Mouse (Mus musculus): ENCODE measurements around the gene Cog8. TPM values are rescaled to one million over a fixed set of nuclear protein-coding genes. Genes with fewer than 3 reads are reported as not detected.

The Cog8 gene
- polyA plus RNA-seq (2012; rRNA removed) = 57.7 and 63.3 TPM in 2 replicates

- TF ChIP-seq CTCF (IDR thresholded peaks at IDR 0.05; ENCODE audit: borderline replicate concordance, extremely low read depth, insufficient read depth, insufficient read length) (no peak), POLR2A (IDR thresholded peaks at IDR 0.05; ENCODE audit: borderline replicate concordance, extremely low read depth, insufficient read depth, insufficient read length, poor library complexity, severe bottlenecking) (peak; percentile 55; the same call in 1 of the 2 replicates)
- peak; percentile 100 for DNase-seq (ENCODE audit: low read depth)
Observed at GRCm38 (mm10) chr8:107056076-107056972, at the start of gene Cog8, which contains the start of gene Nip7. TSS of gene Cog8 (minus strand) at chr8:107056689. TSS of gene Nip7 (plus strand) at chr8:107056877.

DNA sequence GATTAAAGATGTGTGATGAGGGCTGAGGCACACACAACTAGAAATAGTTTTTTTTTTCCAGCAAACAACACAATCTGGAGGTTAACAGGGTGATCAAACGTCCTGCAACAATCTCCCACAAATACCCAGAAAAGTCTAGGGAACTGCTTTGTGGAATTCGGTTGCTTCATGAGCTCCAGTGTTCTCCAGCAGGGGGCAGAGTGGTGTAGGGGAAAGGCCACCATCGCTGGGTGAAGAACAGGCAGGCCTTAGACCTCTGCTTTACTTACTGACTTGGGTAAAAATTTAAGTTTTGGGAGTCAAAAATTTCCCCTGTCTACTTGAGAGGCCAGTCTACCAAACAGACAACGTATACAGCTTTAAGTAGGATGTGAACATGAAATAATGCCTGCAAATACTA, 48.1 kb upstream of the Cog8 start:
- TF ChIP-seq CTCF (IDR thresholded peaks at IDR 0.05; ENCODE audit: borderline replicate concordance, extremely low read depth, insufficient read depth, insufficient read length) = peak; percentile 92
- TF ChIP-seq POLR2A (IDR thresholded peaks at IDR 0.05; ENCODE audit: borderline replicate concordance, extremely low read depth, insufficient read depth, insufficient read length, poor library complexity, severe bottlenecking) = no peak
- peak; percentile 74 for DNase-seq (ENCODE audit: low read depth)

GRCm38 (mm10) chr8:107100635-107101034, 44.1 kb upstream of the Cog8 start:
- no peak for TF ChIP-seq POLR2A (IDR thresholded peaks at IDR 0.05; ENCODE audit: borderline replicate concordance, extremely low read depth, insufficient read depth, insufficient read length, poor library complexity, severe bottlenecking)
- TF ChIP-seq CTCF (IDR thresholded peaks at IDR 0.05; ENCODE audit: borderline replicate concordance, extremely low read depth, insufficient read depth, insufficient read length) = no peak
- DNase-seq (ENCODE audit: low read depth) = no peak

- TF ChIP-seq POLR2A (IDR thresholded peaks at IDR 0.05; ENCODE audit: borderline replicate concordance, extremely low read depth, insufficient read depth, insufficient read length, poor library complexity, severe bottlenecking) = peak; percentile 63; the same call in 1 of the 2 replicates
- no peak for TF ChIP-seq CTCF (IDR thresholded peaks at IDR 0.05; ENCODE audit: borderline replicate concordance, extremely low read depth, insufficient read depth, insufficient read length)
- peak; percentile 98 for DNase-seq (ENCODE audit: low read depth)
Observed at GRCm38 (mm10) chr8:107096366-107097036, 40.0 kb upstream of the Cog8 start, which contains the start of gene Terf2. TSS of gene Terf2 (minus strand) at chr8:107096547.

GRCm38 (mm10) chr8:107095717-107096365, 39.4 kb upstream of the Cog8 start:
- TF ChIP-seq POLR2A (IDR thresholded peaks at IDR 0.05; ENCODE audit: borderline replicate concordance, extremely low read depth, insufficient read depth, insufficient read length, poor library complexity, severe bottlenecking) = no peak
- TF ChIP-seq CTCF (IDR thresholded peaks at IDR 0.05; ENCODE audit: borderline replicate concordance, extremely low read depth, insufficient read depth, insufficient read length) = no peak
- peak; percentile 53 for DNase-seq (ENCODE audit: low read depth)

DNA sequence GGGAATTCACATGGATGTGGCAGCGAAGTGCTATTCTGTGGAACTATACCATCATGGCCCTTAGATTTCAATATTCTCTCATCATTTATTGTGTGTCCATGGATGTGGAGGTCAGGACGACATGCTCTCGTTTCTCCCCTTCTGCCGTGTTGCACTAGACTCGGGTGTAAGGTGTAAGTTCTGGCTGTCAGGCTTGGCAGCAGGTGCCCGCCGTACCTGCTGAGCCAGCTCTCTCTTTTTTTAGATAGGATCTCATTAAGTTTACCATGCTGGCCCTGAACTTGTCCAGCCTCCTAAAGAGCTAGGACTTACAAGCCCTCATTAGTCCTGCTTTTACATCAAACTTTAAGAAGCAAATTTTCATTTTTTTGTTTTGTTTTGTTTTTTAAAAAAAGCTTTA, 34.0 kb upstream of the Cog8 start:
- no peak for DNase-seq (ENCODE audit: low read depth)
- no peak for TF ChIP-seq POLR2A (IDR thresholded peaks at IDR 0.05; ENCODE audit: borderline replicate concordance, extremely low read depth, insufficient read depth, insufficient read length, poor library complexity, severe bottlenecking)
- TF ChIP-seq CTCF (IDR thresholded peaks at IDR 0.05; ENCODE audit: borderline replicate concordance, extremely low read depth, insufficient read depth, insufficient read length) = no peak

DNA sequence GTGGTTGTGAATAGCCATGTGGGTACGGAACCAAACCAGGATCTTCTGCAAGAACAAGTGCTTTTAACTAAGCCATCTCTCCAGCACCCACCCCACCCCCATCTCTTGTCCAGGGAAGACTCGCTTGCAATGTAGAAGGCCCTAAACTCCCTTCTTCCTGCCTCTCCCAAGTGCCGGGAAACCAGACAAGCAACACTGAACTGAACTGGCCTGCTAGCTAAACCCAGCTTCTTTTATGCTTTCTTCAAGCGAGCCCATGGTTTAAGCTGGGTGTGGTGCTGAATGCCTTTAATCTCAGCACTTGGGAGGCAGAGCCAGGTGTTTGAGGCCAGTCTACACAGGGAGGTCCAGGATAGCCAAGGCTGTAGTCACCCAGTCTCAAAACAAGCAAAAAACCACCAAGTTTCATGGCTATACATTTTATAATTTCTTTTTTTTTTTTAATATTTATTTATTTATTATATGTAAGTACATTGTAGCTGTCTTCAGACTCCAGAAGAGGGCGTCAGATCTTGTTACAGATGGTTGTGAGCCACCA, 32.1 kb upstream of the Cog8 start:
- TF ChIP-seq POLR2A (IDR thresholded peaks at IDR 0.05; ENCODE audit: borderline replicate concordance, extremely low read depth, insufficient read depth, insufficient read length, poor library complexity, severe bottlenecking) = no peak
- no peak for TF ChIP-seq CTCF (IDR thresholded peaks at IDR 0.05; ENCODE audit: borderline replicate concordance, extremely low read depth, insufficient read depth, insufficient read length)

GRCm38 (mm10) chr8:107086018-107086417, 29.5 kb upstream of the Cog8 start:
- TF ChIP-seq CTCF (IDR thresholded peaks at IDR 0.05; ENCODE audit: borderline replicate concordance, extremely low read depth, insufficient read depth, insufficient read length) = no peak
- no peak for TF ChIP-seq POLR2A (IDR thresholded peaks at IDR 0.05; ENCODE audit: borderline replicate concordance, extremely low read depth, insufficient read depth, insufficient read length, poor library complexity, severe bottlenecking)

More for the DNA sequence above, 32.1 kb upstream of the Cog8 start:
- DNase-seq (ENCODE audit: low read depth) = no peak

DNA sequence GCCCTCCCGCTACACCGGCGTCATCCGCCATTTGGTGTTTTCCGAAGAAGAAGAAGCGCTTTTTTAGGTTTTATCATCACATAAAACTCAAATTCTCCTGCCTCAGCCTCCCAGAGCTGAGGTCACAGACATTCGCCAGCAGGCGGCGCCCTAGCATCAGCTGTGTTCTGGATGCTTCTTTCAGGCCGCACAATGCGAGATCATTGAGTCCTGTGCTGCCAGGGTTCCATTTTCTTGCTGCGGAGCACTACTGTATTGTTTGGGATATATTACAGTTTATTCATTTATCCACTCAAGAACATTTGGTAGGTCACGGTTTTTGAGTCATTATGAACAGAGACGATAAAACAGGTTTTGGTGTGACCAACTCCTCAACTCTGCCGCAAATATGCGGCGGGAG, 28.9 kb upstream of the Cog8 start:
- no peak for DNase-seq (ENCODE audit: low read depth)
- TF ChIP-seq POLR2A (IDR thresholded peaks at IDR 0.05; ENCODE audit: borderline replicate concordance, extremely low read depth, insufficient read depth, insufficient read length, poor library complexity, severe bottlenecking) = no peak
- TF ChIP-seq CTCF (IDR thresholded peaks at IDR 0.05; ENCODE audit: borderline replicate concordance, extremely low read depth, insufficient read depth, insufficient read length) = peak; percentile 24; the same call in 1 of the 2 replicates

More at GRCm38 (mm10) chr8:107086018-107086417, 29.5 kb upstream of the Cog8 start:
- no peak for DNase-seq (ENCODE audit: low read depth)

GRCm38 (mm10) chr8:107076239-107076888, 19.9 kb upstream of the Cog8 start:
- no peak for TF ChIP-seq POLR2A (IDR thresholded peaks at IDR 0.05; ENCODE audit: borderline replicate concordance, extremely low read depth, insufficient read depth, insufficient read length, poor library complexity, severe bottlenecking)
- no peak for TF ChIP-seq CTCF (IDR thresholded peaks at IDR 0.05; ENCODE audit: borderline replicate concordance, extremely low read depth, insufficient read depth, insufficient read length)
- DNase-seq (ENCODE audit: low read depth) = no peak
